Mouse (Mus musculus) Muller cell, postnatal 12 days (primary cell): ENCODE measurements at regions not wholly inside any gene's neighbourhood (a gene's known extent, or its start where the extent isn't known, plus 50 kb on each side); places are given as distances from the start of the nearest gene placed in this dataset.

Source experiments
- DNase-seq: peaks from one replicate; pipeline ENCODE4 v3.0.0-alpha.2; 2015; ENCODE audit errors: inconsistent ontology term

DNA sequence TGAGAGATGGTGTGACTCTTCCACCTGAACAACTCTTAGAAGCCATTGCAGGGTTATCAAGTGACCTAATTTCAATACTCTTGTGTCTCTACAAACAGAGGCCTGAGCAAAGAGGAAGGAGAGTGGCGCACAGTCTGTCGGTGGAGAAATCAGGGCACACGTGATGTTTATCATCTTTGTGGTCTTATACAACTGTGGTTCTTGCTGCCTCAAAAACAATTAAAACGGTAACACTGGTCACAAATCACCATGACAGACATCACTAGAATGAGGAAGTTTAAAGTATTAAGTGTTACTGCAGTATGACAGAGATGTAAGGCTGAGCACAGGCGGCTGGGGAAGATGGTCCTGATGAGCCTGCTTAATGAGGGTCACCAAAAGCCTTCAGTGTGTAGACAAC is 73.6 kb downstream of the Sdc1 start:
- no peak for DNase-seq

DNA sequence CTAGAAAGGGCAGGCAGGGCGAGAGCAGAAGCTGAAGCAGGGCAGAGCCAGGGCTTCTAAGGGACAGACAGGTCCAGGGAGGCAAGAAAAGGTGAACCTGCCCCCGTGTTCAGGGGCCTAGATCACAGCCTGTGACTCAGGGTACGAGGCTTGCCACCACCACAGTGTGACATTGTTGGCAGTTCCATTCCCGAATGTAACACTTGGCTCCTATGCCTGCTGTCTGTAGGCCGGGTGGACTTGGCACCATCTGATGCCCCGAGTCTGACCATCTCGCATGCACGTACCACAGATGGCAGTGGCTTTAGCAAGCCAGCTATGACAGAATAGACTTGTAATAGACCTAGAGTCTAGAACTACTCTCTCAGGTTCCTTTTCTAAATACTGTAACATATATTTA is 74.3 kb downstream of the Sdc1 start:
- DNase-seq, result no peak

DNA sequence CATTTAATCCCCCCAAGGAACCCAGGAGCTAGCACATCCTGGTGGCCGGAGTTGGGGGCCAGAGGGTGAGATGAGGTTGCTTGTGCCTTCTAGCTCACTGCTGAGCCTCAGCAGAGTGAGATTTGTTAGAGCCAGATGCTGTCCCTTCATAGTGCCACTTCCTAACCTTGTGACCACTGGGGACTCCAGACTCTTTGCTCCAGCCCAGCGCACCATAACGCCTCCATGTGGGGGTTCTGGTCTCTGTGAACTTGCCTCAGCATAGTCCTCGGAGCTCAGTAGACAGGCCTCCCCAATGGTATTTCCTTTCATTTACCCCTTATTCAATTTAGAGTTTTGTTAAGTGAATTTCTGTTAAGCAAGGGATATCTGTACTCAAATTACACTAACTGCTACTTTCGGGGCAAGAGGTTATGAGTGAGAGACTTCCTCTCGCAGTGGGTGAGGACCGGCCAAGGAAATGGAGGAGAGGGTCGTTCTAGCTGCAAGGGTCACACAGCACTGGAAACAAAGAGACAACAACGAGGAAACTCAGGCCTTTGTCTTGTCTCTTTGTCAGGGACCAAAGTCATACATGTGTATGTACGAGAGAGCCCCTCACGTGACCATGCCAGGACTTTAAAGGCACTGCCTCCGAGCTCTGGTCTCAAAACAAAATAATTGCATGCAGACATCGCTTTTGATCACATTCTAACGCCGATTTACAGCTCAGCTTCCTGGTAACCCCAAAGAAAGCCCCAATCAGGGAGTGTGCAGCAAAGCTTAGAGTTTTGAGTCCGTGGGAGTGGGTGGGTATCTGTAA is 74.8 kb upstream of the Laptm4a start:
- DNase-seq, result no peak

DNA sequence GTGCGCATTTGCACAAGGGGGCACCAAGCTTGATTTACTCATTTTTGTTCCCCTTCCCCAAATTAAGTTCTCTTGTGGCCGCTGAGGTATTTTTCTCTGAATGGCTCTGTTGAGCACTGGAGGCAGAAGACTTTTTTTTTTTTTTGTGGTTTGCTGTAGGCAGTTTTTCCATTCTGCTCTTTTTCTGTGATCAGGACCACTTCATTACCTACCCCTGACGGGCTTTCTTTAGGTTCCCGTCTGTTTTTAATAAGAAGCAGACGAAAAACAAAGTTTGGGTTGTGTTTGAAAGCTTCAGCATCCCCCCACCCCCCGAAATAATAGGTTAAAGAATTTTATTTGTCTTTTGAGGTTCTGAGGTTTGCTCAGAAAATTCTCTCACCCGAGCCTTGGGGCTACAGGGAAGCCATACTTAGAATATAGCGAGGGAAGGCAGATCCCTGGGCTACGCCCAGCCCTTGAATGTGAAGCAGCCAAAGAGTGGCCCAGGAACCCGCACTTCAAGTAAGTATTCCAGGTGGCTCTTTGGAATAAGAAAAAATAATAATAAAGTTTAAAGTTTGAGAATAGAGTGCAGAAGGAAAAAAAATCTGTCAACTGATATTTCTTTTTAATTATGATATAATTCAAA is 74.1 kb upstream of the Laptm4a start:
- no peak for DNase-seq

DNA sequence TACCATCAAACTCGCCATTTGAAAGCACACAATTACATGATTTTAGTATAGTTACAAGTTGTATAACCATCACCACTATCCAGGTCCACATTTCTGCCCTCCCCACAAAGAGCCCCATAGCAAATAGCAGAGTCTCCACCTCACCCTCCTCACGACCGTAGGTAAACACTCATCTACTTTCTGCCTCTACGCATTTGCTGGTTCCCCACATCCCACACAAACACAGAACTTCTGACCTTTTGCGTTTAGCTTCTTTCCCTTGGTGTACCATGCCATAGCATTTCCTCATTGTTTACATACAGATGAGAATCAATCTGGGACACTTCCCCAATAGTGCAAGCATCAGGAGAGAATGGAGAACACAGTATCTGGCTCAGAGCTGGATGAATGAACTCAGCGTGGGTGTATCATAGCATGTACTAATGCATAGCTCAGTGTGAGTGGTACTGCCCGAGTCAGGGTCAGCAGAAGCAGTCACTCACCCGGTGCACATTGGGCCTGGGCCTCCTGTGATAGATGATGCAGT is 73.5 kb upstream of the Laptm4a start:
- DNase-seq, result no peak

DNA sequence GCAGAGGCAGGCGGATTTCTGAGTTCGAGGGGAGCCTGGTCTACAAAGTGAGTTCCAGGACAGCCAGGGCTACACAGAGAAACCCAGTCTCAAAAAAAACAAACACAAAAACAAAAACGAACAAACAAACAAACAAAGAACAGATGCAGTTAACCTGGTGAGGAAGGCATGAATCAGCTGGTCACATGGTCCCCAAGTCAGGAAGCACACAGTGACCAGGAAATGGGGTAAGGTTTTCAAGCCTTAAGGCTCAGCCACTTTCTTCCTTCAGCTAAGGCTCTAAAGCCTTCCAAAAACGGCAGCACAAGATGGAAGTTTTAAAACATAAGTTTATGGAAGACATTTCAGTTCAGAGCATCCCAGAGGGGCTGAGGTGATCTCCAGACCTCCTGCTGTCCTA is 67.6 kb upstream of the Laptm4a start:
- no peak for DNase-seq

DNA sequence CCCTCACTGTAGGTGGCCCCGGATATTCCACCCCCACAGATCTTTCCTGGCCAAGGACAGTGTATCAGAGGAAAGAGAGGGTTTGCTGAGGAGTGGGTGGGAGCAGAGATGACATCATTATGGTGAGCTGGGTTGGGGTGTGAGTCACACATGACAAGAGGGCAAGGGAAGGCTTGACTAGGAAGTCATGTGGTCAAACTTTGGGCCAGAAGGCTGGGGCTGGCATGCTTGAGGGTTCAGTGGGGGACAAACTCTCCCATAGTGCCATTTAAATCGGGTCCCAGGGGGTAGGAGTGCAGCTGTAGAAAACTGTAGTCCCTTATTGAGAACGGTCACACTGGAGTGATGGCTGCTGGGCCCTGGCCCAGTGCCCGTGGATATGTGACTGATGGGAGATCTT is 67.1 kb upstream of the Laptm4a start:
- DNase-seq, result peak; percentile 41

DNA sequence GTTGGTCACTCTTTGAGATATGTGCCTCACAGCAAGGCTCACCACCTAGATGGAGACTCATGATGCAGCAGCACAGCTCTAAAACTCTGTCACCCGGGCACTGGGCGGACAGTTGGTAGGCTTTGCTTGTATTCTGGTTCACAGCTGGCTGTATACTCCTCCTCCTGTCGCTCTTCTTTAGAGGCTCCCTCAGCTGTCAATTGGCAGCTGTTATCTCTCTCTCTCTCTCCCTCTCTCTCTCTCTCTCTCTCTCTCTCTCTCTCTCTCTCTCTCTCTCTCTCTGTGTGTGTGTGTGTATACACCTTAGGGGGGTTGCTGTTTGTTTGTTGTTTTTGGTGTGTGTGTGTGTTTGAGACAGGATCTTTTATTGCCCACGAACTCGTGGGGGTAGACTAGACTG is 66.3 kb upstream of the Laptm4a start:
- DNase-seq, result no peak

DNA sequence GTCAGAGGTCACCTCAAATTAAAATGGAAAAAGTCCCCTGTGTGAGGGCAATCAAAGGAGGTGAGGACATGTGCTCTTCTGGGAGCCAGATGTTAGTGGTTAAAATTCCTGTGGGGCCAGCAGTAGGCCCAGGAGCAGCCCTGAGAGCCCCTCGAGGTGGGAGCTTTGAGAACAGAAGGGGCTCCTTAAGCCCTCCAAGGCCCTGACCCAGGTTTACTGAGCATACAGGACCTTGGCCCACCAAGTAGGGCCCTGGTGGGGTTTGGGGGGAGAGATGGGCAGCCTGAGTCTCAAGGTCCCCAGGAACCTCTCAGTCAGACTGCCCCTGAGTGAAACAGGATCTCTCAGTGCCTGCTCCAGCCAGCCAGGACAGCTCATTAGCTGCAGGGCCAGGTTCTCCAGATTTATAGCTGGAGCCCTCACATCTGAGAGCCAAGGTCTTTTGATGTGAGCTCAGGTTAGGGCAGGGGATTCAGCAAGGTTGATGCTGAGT is 65.4 kb upstream of the Laptm4a start:
- DNase-seq, result no peak

DNA sequence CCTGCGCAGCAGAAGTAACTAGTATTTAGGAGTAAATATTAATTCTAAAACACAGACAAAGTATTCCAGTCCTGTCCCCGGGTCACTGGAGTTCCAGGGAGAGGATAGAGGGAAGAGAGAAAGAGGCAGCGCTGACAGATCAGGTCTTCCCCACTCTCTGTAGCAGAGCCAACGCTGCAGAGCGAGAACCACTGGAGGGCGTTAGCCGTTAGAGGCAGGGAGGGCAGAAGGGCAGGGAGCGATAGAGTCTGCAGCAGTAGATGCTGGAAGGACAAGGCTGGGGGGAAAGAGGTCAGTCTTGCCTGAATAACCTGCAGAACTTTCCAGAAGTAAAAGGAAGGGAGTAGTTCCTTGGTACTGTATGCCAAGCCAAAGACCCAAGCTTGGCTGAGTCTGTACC is 64.2 kb upstream of the Laptm4a start:
- DNase-seq, result no peak

DNA sequence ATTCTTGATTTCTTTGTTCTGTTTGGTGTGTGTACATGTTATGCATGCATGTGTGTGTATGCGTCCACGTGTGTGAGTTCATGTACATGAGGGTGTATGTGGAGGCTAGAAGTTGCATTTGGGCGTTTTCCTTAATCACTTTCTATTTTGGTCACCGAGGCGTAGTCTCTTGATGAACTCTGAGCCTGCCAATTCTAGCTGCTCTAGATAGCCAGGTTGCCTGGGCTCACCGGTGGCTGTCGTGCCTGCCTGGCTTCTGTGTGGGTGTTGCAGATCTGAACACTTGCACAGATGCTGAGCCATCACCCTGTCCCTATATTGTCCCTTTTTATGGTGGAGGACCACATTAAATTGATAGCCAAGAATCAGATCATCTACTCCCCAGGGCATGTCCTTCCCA is 62.7 kb upstream of the Laptm4a start:
- no peak for DNase-seq

DNA sequence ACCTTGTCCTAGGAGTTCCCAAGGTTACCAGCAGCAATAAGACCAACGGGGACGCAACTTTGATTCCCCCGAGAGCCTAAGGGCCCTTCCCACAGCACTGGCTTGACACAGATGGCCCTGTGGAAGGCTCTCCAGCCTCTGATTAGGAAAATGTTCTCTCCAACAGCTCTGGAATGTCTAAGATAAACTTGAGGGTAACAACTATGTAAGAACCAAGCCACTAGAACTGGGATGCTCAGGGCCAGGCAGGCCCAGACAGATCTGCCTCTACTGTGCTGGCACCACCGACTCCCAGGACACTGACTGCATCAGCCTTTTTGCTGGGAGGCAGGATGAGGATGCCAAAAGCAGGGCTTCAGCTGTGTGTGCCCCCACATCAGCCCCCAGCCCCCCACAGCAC is 61.9 kb upstream of the Laptm4a start:
- no peak for DNase-seq

DNA sequence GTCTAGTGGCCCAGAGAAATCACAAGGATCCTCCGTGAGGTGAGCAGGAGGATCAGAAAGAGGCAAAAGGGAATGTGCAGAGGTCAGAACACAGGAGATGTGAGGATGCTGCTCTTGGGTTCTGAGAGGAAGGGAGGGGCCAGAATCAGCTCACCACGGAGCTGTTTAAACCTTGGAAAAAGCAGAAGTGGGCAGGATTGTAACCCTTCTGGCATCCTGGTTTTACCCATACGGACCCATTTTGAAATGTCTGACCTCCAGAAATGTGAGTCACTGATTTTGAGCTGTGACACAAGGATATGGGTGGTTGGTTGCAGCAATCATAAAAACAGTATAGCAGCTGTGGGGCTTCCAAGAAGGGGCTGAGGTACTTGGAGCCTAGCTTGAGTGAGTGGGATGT is 56.6 kb upstream of the Laptm4a start:
- DNase-seq, result no peak

DNA sequence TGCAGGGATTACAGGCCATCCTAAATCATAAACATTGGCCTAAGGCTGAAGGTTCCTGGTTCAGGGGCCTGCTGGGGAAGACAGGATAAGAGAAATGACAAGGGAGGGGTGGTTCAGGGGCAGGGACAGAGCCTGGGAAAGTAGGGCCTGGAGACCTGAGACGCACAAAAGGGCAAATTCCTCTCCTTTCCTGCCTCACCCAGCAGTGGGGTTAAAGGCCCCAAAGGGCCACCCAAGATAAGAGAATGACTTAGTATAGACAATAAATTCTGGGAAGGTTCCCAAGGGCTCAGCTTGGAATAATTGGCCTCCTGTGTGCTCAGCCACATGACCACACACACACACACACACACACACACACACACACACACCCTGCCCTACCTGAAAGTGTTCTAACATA is 56.2 kb upstream of the Laptm4a start:
- DNase-seq, result no peak

DNA sequence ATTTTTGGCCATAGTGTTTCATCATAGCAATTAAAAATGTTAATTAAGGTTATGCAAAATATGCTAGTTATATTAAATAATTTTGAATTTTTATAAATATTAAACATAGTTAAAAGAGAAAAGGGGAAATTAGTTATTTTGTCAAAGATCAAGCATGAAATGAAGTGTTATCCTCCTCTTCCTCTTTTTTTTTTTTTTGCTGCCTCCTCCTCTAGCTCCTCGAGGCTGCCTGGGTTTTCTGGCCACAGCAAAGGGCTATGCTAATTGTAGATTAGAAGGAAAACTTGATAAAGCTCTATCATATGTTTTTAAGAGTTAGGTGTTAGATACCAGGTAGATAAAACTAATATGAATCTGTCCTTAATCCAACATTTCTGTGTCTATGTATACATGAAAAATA is 54.4 kb upstream of the Laptm4a start:
- no peak for DNase-seq

DNA sequence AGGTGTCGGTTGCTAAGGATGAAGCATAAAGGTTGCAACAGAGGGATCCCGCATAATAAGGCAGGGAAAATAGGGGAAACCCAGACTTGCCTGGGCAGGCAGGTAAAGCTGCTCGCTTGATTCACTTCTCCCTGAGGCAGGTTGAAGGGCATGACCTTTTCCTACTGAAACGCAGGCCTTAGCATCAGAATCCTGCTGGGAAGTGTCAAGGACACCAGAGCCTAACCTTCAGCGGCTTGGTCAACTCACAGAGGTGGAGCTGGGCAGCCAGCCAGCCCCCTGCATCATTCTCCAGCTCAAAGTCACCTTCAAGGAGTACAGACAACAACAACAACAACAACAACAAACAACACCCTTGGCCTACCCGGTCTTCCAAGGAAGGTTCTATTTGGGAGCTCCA is 52.8 kb upstream of the Laptm4a start:
- no peak for DNase-seq

DNA sequence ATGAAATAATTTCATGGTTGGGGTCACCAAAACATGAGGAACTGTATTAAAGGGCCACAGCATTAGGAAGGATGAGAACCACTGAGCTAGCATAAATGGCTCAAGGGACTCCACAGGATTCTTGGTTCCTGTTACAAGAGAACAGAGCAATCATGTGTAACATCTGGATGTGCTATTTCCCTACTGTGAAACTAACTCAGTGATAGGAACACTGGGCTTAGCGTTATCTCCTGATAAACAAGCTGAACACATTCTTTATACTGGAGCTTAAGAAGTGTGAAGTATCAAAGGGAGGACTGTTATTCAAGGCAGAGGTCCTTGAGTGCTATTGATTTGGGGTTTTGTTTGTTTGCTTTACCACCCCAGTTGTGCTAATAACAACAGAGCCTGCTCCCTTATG is 52.3 kb upstream of the Laptm4a start:
- DNase-seq, result no peak
